Mouse (Mus musculus) thymus, postnatal 0 days (tissue): ENCODE measurements around the gene Frat2. TPM values are rescaled to one million over a fixed set of nuclear protein-coding genes. Genes with fewer than 3 reads are reported as not detected.

Experiments
- DNase-seq: peaks from one replicate; pipeline ENCODE4 v3.0.0-alpha.2; 2015; ENCODE audit warnings: low spot score
- polyA plus RNA-seq: library from polyadenylated mRNA; unstranded; fragments of >200 nt; fragmentation: Nextera tagmentation; extraction: Ambion mirVana; gene quantifications from 2 replicates; pipeline ENCODE4 v1.2.1, GENCODE M21; 2015

Frat2 gene
- polyA plus RNA-seq, result 12.1 and 16.0 TPM in 2 replicates

DNA sequence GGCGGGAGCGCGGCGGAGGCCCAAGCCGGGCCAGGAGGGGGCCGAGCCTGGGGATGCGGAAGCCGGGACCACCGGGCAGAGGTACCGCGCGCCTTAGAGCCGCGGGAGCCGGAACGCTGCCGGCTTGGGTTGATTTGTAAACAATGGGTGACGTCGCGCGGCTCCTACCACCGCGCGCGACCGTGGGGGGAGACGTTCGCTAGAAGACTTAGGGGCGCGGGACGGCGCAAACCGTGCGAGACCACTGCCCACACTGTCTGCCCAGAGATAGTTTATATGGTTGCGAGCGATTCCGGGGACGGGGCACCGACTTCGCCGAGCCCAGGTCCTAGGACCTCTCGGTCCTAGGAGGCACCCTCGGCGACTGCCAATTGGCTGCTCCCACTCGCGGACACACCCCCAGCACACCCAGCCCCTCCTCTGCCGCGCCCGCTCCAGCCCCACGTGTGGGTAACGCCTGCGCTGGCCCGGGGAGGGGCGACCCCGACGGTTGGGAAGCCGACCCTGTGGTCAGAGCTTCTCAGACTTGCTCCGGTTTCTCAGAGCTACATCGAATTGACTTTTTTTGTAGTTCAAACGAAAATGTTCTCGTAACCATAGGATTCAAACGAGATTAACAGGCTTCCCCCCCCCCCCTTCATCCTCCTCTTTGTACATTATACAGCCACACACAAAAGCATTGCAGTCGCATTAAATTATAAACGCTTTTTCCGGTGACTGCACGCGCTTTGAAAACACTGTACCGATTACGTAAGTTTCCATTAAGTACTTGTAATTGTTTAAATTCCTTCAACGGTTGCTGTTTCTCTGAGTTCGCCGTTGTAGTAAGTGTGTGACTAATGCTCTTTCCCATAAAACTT lies at the start of gene Frat2:
TSS of gene Frat2 (minus strand) at position 141 of the 860 bp plus-strand sequence.
- peak; percentile 92 for DNase-seq

DNA sequence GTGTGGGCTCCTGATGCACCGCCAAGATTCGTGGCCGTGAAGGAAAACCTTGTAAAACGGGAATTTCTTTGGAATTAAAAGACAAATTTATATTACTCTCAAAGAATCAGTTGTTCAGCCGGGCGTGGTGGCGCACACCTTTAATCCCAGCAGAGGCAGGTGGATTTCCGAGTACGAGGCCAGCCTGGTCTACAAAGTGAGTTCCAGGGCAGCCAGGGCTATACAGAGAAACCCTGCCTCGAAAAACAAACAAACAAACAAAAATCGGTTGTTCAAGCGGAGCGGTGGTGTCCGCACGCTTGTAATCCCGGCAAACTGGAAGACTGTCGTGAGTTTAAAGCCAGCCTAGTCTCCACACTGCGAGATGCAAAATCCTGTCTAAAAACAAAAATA lies 48.4 kb upstream of the Frat2 start:
- DNase-seq, result no peak

DNA sequence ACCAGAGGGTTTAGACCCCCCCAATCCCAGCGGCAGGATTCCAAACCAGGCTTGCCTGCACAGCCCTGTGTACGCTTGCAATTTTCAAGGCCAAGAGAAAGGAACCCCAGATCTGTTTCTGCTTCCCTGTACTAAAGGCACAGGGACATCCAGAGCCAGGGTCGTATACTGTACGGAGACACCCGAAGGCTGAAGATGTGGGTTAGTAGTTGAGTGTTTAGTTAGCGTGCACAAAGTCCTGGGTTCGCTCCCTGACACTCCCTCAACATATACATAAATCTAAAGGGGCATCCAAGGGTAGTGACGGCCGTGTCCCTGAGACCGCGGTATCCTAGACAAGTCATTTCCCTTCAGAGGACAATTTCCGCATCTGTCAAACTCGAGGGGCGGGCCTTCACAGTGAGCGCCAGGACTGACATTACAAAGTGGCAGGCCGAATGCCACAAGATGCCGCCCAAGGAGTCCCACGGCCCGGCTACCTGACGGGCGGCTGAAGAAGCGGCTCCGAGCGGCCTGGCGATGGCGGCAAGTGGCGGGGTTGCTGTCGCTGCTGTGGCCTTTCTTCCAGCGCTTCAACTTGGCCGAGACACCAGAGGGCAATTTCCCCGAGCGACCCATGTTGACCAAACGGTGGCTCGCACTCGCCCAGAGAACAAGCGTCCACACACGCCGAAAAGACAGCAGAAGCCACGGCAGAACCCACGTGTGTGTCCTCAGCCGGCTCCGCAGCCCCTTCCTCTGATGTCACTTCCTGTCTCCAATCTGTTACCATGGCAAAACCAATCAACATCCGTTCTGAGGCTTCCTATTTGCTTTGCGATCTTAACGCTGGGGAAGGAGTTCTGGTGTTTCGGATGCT lies 47.8 kb upstream of the Frat2 start, which contains the start of gene Rrp12:
TSS of gene Rrp12 (minus strand) at position 714 of the 859 bp plus-strand sequence.
- DNase-seq, result peak; percentile 91

DNA sequence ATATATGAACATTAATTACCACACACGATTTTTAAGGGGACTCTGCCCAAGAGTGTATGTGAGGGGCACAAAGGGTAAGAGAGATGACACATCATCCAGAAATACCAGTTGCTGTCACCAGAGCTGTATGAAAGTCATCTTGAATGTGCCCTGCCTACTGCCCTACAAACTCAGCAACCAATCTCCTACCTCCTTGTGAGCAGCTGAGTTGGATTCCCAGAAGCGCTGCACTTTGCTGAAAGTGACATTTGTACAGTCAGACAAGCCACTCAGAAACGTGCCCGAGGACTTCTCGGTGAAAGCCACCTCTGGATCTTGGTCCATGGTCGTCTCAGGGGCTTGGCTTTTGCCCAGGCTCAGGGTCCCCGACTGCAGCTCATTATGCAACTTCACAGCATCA lies 47.0 kb upstream of the Frat2 start:
- DNase-seq, result no peak

DNA sequence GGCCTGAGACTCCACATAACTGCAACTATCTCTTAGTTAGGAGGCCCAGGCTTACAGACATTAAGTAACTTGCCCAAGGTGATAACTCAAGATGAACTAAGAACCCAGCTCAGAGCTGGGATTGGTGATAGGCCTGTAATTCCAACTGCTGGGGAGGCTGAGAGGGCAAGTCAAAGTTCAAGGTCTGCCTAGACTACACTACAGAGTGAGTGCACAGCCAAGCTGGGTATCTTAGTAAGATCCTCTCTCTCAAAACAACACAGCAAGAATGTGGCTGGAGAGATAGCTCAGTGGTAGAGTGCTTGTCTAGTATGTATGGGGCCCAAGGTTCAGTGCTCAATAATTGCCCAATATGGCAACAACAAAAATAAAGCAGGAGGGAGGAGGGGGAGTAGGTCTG lies 40.3 kb upstream of the Frat2 start:
- no peak for DNase-seq

DNA sequence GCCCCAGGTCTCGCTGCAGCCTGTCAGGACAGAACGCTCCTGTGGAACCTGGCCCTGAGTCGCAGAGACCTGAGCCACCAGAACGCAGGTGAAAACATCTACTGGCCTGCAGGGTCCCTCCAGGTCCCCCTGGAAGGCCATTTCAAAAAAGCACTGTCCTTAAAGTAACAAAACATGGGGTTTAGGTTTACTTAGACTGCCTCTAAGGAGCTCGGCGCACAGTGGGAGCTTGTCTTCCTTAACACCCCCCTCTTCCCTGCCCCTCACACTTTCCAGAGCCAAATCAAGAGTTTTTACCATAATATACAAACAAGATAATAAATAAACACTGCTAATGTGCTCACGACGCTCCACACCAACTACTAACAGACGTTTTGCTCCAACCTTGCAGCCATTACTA lies 36.0 kb upstream of the Frat2 start:
- no peak for DNase-seq

DNA sequence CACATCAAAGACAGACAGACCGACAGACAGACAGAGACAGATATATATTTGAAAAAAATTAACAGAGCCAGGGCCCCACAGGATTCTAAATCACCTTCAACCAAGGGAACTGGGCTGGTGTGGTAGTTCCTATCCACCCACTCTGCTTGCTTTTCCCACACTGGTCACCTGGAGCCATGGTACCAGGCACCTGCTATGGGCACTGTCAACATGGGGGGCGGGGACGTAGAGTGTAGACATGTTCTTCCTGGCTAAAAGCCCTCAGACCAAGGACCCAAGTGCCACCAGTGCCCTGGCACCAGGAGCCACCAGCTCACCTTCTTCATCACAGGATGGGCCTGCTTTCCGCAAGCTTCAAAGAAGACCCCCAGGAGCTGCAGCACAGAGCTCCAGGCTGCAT lies 33.9 kb upstream of the Frat2 start:
- no peak for DNase-seq

DNA sequence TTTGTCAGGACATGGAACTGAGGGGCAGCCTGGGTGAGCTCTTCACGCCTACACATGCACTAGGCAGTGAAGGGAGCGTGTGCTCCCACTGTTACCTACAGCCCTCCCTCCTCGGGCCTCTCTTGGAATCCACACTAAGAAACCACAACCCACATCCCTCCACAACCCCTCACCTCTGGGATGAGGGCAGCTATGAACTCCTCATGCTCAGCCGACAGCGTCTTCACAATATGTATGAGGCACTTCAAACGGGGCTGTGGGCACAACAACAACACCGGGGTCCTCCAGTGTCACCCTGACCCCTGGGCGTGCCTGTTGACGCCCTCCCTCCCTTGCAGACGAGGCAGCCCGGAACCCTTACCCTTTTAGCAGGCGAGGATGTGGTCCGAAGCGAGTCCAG lies 26.4 kb upstream of the Frat2 start:
- DNase-seq, result peak; percentile 83

DNA sequence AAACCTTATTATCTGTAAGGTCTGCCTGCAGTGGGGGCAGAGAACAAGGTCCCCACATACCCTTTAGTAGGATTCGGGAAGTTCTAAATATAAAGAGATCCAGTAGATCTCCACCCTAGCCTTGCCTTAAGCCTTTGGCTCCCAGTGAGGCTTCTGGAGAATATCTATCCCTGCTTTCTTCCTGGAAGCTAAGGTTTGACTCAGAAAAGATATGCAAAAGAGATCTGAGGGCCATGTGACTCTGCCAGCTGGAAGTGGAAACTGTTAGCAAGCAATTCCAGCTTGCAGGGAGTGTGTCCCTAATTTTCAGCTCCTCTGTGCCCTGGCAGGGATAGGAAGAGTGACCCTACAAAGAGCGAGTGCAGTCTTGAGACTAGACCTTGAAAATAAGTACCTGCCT lies 24.4 kb upstream of the Frat2 start:
- DNase-seq, result no peak

DNA sequence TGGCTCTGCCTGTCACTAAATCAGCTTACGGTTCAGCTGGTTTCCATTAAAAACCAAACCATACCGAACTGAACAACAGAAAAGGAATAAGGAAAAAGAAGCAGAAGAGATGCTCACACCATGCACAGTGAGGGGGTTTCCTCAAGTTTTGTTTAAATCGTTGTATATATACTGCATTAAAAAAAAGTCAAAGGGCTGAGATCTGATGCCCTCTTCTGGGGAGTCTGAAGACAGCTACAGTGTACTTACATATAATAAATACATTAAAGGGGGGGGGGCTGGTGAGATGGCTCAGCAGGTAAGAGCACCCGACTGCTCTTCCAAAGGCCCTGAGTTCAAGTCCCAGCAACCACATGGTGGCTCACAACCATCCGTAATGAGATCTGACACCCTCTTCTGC lies 22.0 kb upstream of the Frat2 start:
- DNase-seq, result peak; percentile 40

DNA sequence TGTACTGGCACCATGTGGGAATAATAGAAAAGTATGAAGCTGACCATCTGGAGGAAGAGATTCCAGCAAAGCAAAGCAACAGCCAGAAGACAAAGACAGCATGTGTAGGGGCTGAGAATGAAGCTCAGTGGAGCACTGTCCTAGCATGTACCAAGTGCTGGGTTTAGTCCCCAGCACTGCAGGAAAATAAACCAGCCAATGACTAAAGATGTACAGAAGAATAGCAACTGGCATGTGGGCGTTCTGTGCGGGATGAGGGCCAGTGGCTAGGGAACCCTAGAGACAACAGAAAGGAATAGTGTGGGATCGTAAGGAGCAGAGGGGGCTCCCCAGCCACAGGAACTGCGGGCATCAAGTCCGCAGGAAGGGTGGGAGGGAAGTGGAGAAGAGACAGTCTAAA lies 21.4 kb upstream of the Frat2 start:
- no peak for DNase-seq

DNA sequence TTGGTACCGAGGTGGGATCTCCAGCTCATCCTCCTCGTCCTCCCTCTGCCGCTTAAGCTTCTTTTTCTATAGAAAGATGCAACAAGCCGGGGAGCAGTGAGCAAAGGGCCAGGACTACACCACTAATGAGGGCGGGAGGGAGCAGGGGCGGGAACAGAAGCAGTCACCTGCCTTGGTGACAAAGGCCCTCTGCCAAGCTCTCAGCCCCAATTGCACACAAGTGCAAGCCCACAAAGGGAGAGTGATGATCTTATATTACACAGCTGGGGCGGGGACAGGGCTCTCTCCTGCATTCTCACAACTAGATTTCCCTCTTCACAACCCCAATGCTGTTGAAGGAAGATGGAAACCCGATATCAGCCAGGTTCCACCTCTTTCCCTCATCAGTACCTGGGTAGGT lies 18.8 kb upstream of the Frat2 start:
- no peak for DNase-seq

DNA sequence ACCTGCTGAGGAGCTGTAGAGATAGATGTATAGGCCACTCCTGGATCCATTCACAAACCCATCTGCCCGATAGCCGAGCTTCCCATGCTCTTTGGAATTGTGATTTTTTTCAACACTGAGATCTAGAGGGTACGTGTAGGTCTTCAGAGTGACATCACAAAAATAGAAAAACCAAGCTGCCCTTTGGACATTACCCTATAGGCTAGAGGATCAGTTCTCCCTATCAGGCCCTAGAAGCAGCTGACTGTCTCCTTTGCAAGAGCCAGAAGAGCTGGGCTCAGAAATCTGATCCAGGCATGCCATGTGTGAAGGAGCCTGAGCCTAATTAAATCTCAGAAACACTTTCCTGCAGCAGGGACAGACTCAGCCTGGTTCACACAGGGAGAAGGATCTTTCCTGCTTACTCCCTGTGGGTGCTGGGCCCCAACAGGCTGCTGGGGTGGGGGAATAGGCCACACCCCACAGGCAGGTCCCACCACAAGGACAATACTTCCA lies 9.9 kb upstream of the Frat2 start:
- no peak for DNase-seq

DNA sequence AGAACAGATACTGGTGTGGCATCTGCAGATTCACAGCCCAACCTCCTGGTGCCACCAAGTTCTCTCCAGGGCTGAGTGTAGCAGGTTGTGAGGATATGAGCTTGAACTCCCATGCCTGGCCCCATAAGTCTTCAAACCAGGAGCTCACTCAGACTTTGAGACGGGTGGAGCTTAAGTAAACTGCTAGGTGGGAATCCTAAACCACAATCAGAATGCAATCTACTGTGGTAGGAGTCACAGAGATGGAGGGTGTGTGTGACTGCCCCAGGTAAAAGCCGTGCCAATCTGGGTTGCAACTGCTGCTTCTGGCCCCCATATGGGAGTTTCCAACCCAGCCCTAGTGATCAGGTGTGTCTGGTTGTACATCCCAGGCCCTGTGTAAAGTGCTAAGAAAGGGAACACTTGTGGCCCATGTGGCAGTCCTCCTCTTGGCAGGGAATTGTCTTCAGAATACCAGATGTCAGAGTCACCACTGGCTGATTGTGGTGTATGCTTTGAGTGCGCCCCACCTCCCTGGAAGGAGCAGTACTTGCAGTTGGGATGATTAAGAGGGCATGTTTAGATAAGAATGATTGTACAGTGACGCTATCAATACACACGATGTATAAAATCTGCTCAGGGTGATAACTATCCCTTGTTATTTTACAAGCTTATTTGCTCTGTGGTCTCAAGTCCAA lies 9.3 kb upstream of the Frat2 start:
- DNase-seq, result no peak

DNA sequence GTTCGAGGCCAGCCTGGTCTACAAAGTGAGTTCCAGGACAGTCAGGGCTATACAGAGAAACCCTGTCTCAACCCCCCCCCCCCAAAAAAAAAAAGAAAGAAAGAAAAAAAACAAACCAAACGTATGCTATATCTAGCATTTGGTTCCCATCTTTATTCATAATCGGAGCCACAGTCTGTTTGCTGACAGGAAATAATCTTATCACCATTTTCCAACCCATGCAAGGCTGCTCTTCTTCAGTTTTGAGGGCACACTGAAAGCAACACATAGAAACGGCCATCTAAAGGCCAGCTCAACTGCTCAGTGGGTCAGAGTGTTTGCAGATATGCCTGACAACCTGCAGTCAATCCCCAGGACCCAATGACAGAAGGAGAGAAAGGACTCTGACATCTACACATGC lies 4.5 kb upstream of the Frat2 start:
- DNase-seq, result no peak

DNA sequence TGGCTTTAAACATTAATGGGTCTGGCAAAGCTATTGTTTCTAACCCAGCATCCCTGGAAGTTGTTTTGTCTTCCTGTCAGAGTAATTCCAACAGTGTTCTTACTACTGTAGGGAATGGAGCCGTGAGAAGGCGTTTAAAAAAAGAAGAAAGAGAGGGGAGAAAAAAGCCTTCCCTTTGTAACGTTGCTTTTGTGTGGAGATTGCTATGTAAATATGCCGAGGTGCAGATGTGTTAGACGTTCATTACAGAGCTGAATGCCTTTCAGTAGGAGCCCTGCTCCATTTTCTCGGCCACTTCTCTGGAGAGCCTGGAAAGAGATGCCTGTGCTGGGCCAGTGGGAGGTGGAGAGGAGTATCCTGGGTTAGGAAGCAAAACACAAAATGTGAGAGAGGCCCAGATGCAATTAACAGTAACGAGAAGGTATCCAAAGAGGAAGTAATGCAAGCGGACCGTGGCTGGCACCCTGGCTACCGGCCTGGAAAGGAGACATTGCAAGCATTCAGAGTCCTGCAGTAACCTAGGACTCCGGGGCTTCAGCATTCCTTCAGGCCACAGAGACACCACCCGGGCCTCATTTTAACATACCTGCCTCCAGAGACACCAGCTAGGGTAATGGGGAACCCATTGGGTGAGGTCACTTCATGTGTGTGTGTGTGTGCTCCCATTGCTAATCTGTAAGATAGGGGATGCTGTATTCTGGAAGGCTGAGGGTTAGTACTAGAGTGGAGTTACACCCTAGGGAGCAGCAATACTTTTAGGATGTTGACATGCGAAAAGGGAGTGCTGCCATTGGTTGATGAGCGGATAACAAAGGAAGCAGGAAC lies 3.0 kb upstream of the Frat2 start:
- no peak for DNase-seq

DNA sequence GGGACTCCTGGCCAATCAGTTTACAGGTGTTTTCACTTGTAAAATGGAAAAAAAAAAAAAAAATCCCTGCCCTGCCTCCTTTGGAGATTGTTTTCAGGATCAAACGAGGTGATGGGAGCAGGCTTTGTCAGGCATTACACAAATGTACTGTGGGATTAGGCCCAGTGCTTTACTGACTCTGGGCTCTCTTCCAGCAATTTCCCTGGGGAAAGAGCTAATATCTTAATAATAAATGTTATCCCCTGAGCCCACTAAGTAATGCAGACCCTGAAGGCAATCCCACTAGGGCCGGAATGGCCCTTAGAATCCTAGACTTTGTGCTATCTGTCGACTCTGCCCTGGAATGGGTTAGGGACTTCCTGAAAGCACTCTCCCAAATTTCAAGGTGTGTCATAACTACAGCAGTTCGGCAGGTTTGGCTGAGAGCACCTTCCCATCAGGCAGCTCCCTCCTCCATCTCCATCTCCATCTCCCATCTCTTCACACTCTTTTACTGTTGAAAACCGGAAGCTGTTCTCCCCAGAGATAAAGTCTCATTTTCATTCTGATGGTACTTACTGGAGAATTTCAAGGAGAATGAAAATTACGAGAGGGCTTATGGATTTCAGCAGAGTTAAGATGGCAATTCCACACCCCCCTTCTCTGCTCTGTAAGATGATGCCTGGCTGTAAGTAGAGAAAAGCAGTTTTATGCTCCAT lies 2.2 kb upstream of the Frat2 start:
- no peak for DNase-seq

DNA sequence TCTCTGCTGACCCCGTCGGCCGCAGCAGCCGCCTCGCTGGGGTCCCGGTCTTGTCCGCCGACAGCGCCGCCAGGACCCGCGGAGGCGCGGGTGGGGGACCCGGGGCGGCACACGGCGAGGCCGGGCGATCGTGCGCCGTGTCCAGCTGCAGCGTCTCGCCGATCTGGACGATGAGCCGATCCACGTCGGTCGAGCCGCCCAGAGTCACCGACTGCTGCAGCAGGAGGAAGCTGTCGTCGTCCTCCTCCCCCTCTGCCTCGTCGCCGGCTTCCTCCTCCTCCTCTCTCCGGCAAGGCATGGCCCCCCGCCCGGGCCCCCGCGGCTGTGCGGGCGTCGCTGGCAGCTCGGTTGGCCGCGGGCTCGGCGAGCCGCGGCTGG lies 329 bp downstream of the Frat2 start:
- DNase-seq, result peak; percentile 69

DNA sequence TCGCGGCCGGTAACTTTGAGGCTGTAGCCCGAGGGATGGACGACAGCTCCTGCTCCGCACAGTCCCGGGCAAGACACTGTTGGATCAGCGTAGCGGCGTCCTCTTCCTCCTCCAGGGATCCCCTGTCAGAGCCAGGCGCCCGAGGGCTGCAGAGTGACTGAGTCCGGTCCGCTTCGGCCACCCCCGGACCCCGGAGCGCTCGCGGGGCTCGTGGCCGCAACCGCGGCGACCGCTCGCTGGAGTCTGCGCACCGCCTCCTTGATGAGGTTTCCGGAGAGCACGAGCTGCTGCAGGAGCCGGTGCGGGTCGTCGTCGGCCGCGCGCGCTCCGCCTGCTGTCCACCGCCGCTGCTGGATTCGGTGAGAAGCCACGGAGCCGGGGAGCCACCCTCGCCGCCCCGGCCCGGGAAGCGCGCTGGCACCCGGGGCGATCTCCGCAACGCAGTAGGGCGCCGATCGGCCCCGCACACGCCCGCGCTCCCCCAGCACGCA lies 796 bp downstream of the Frat2 start:
- DNase-seq, result peak; percentile 37
